Mouse (Mus musculus): ENCODE results near the gene Zcchc2.

Zcchc2 gene

DNA sequence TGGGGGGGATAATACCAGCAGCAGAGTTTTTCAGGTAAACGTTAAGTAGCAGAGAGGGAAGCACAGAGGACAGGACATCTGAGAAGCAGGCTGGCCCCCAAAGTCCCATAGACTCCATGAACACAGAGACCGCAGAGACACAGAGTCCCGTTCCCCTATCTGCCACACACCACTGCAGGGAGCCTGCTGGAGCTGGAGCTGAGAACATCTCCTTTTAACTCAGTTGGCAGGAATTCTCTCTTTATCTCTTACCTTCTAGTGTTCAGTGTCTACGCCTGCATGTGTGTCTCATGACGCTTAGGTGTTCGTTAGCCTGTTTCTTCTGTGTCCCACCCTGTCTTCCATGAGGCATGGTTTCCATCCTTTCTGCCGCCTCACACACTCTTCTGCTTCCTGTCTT is 83.0 kb downstream of the Zcchc2 start:
- no peak for DNase-seq

DNA sequence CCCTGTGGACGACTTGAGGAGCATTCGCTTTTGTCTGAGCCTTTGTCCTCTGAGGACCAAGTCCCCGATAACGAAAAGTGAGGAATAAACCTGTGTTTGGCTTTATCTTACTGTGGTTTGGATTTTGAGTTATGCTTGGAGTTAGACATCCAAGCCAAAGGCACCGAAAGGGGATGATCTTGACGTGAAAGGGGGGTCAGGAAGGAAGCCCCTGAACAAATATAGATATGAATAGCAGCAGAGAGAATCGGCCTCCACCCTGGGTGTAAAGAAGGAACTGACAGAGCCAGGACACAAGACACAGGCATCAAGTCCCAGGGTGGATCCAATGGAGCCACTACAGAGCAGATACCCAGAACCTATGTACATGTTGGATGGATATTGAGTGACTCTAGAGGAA is 83.9 kb downstream of the Zcchc2 start:
- DNase-seq: peak; percentile 24 to 53

DNA sequence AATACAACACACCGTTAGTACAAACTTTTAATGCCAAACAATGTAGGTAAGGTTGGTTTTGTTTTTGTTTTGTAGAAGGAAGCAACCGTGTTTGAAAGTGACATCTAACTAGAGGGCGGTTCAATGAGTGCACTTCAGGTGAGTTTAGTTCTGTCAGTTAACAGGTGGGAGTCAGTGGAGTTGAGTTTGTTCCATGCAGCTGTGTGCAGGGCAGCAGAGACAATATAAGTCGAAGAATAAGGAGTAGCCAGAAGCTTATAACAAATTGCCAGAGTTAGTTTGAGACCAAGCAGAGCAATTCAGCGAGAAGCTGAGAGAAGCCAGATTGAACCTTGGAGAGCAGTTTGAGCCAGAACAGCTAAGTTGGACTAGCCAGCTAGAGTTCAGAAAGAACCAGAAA is 84.5 kb downstream of the Zcchc2 start:
- no peak for DNase-seq

DNA sequence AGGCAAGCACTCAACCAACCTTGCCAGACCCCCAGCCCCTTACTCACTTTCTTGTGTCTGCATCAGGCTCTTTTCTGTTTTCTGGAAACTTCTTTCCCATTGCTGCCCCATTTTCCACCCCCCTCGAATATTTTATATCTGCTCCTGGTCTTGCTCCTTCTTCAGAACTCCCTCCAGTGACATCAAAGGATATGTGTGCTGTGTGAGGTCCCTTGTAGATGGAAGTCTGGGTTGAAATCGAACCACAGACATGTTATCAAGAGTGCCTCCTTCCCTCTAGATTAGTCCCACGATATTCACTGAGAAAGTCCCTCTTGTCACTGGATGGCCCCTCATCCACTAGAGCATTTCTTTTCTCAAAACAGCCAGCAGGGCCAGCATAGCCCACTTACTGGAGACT is 86.4 kb downstream of the Zcchc2 start:
- no peak for DNase-seq

DNA sequence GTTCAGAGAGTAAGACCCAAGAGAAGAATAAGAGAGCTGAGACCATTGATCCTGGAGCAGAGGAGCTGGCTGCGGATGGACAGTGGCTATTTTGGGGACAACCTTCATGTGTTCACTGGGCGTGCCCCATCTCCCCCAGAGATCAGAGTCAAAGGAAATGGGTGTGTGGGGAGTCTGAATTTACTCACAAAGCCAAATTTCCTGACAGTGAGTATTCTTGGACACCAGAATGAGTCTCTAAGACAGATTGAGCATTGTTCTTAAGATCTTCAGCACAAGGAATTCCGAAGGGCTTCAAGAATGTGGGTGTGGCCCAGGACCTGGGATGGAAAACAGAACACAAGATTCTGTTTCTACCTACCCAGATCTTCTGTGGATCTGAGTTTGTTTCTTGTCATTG is 87.0 kb downstream of the Zcchc2 start:
- DNase-seq: peak; percentile 43 to 73

Data from kidney, postnatal 25 days (tissue).